Mouse (Mus musculus) gastrocnemius, postnatal 25 days (tissue): ENCODE measurements around the gene Add2. TPM values are rescaled to one million over a fixed set of nuclear protein-coding genes. Genes with fewer than 3 reads are reported as not detected.
A peak's percentile ranks its signal among the peaks of the same experiment; 100 is the strongest.

ENCODE experiments used
- DNase-seq: peaks from one replicate; pipeline ENCODE4 v3.0.0; 2022
- total RNA-seq, 2 experiments: library from RNA; stranded (reverse); gene quantifications; 1 replicate in 1 of 2; 2 replicates in 1 of 2; pipeline ENCODE4 v1.2.3; 2021

The Add2 gene
- total RNA-seq, 2 experiments from 2014 or later, result 0.10 to 0.13 TPM

DNA sequence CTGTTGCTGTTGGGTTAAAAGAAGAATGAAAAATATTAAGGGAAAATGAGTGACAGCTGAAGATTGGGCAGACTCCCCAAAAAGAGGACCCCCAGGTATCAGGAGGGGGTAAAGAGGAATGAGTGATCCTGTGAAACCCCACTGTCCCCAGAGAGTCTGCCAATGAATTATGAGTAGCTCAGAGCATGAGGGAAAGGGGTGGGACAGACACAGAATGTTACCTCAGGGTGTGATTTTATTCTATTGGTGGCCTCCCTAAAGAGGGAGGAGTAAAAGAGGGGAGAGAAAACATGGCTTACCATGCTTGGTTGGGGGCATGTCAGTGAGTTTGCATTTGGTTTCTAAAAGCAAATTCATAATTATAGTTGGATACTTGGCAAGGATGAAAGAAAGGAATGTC lies 50.8 kb downstream of the Add2 start:
- no peak for DNase-seq

DNA sequence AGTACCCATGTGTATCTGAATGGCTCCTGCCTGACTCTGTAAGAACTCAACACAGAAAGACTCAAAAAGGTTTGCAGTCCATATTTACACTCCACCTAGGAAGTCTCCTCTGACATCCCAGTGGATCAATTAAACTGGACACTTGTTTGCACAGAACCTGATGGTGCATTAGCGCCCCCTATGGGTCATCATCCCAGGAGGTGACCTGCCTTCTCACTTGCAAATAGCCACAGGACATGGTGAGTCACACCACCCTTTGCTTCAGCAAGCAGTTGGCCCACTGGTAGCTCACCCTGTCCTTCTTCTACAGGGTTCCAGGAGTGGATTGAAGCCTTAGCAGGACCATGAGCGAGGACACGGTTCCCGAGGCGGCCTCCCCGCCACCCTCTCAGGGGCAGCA lies 57.0 kb downstream of the Add2 start:
- no peak for DNase-seq

DNA sequence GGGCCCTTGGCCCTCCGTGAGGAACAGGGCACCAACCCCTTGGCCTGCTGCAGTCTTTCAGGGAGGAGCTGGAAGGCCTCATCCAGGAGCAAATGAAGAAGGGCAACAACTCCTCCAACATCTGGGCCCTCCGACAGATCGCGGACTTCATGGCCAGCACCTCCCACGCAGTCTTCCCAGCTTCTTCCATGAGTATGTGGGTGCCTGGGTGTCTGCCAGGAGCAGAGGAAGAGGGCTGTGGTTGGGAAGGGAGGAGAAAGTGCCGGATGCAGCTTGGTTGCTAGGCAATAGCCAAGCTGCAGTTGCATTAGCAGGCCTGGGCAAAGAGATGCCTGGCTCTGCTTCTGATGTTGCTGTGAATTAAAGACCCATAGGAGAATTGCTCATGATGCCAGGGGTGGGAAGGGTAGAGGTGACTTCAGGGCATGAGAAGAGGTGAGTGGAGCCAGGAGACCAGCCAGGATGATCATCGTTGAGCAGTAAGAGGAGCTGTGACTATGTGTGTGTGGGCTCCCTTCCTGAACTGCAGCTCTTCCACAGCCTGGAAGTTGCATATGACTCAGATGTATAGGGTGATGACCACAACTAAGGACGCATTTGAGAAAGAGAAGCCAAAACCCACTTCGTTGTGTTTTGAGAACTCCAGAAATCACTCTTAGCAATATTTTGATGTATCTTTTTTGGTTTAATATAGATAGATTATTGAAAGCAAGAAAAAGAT lies 58.5 kb downstream of the Add2 start:
- peak; percentile 30 for DNase-seq

DNA sequence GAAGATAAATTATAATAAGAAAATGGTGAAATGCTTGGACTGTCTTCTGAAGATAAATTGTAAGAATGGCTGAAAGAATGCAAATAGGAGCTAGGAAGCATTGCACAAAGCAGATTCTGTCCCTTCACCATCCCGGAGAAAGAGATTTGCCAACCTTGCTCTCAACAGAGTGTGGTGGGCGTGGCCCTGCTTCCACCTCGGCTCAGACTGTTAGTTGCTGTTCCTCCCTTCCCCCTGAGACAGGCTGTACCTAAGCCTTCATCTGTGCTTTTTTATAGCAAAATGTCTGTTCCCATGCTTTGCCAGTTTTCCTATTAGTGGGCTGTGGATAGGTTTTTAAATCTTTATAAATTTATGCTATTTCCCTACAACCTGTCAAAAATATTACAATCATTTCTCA lies 59.3 kb downstream of the Add2 start:
- DNase-seq, result no peak

DNA sequence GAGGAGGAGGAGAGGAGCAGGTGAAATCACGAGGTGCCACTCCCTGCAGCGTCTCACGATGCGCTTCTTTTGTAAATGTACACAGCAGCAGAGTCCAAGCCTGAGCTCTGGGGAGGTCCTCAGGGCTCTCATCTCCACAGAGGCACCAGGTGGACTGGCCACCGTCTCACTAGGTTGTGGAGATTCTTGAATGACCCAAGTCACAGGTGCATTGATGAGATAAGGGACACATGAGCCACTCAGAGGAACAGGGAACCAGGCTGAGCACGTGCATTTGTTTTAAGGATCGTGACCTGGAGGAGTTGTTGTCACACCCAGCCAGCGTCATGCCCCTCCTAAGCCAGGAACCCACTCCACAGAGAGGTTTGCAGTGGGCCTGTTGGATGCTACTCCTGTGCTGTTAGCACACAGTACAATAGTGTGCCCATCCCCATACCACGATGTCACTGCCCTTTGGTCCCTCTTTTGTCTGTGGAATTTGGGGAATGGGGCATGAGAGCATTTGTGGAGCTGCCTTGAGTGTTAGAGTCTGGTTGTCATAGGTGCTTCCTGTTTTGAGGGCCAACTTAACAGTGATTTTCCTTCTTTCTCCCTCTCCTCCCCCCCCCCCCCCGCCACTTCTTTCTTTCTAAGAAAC lies 65.8 kb downstream of the Add2 start:
- DNase-seq, result no peak

DNA sequence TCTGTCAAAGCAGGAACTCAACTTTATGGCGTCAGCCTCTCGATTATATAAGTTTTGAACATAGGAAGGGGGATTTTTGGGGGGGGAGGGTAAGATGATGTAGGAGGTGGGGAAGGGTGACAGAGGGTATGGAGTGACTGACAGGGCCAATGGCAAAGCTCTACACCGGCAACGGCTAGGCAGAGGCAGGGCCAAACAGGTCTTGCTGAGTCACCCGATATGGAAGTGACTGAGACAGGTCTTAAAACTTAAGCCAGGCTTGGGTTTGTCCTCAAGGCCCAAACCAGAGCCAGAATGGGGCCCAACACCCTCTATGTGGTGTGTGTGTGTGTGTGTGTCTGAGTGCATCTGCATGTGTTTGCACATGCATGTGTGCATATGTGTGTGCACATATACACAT lies 67.0 kb downstream of the Add2 start:
- no peak for DNase-seq

DNA sequence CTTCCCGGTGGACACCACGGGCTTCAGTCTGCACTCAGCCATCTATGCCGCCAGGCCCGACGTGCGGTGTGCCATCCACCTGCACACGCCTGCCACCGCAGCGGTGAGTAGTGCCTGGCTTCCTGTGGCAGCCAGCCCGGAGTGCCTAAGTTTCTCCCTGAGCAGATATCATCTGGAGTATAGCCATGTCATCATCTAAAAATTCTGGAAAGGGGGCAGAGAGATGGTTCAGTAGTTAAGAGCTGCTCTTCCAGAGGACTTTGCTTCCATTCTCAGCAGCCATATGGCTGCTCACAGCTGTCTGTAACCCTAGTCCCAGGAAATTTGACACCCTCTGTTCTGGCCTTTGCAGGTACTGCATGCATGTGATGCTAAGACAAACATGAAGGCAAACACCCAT lies 68.3 kb downstream of the Add2 start:
- no peak for DNase-seq

DNA sequence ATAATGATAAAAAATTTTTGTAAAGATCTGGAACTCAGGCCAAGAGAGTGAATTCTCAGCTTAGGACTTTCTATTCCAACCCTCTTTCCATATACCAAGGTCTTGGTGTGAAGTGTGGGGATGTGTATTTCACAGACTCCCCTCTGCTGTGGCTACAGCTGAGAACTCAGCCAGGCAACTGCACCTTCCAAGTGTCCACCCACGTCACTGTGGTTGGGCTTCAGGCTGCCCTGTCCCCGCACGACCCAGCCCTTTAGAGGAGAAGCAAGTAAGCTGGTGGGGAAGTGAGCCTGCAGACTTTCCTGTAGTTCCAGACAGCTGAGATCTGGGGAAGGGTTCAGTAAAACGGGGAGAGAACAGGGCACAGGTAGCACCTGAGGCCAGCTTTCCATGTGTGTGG lies 68.7 kb downstream of the Add2 start:
- no peak for DNase-seq

DNA sequence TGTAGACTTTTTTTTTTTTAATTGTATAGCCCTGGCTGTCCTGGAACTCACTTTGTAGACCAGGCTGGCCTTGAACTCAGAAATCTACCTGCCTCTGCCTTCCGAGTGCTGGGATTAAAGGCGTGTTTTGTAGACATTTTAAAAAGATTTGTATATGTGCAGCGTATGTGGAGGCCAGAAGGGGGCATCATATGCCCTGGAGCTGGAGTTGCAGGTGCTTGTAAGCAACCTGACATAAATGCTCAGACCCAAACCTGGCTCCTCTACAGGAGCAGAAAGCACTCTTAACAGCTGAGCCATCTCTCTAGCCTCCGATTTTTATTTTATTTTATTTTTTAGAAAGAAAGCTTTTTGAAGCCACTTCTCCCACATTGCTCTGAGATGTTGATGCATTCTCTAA lies 70.5 kb downstream of the Add2 start:
- DNase-seq, result no peak

DNA sequence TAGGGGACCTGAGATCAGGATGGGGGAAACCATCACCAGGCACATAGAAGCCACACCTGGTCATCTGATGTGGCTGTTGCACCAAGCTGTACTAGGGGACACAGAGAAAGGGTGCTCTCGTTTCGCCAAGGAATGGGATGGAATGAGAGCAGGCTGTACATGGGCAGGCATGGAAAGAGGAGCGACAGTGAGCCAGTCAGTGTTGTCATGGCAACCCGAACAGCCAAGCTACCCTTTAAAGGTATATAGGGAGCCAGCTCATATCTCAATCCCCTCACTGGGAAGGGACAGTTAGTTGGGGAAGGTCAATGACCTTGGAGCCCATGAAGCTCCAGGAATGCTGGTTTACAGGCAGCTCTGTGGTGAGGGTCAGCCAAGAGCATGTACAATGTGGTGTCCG lies 73.0 kb downstream of the Add2 start:
- DNase-seq, result no peak

DNA sequence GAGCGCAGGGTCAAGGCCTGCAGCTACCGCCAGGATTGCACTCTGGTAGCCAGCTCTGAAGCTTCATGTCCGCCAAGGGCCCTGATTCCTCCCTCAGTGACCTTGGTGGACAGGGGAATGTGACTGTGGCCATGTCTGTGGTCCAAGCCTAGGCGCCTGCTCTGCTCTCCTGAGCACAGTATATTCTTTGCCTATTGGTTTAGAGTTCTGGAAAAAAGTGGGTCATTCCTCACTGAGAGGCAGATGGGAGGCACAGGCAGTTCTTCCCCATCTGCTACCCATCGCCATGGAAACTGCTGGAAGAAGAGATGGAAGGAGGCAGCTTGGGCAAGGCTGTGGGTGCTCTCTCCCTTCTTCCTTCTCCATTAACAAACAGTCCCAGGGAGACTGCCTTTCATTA lies 74.4 kb downstream of the Add2 start:
- no peak for DNase-seq

DNA sequence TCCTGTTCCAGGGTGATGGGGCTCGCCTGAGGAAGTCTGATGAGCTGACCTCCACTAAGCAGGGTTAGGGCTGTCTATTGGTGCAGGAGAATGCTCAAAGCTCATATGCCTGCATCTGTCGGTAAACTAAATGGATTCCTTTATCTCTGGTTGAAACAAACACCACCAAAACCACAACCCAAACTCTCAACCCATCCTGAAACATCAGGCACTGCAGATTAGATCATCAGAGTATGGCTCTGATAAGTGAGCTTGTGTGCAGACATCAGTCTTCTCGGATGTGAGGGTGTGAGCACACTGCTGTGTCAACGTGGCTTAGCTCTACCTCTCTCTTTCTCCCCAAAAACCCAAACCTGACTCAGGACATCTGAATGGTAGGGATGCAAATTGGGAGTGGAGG lies 75.1 kb downstream of the Add2 start:
- no peak for DNase-seq

DNA sequence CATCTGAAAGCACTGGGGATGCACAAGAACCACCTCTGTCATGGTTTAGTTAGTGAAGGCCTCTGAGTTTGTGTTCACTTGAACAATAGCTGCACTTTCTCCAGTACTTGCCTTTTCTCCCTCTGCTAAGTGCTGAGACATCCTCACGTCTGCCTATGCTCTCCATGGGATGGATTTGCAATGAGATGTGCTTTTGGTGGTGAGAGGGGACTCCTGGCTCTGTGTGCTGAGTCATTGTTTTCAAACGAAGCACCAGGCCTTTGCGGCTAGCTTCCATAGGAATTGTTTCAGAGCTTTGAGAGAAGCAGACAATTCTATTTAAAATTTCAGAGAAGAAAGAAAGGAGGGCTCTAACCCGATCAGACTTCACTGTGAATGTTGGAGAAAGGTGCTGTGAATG lies 76.2 kb downstream of the Add2 start:
- no peak for DNase-seq

DNA sequence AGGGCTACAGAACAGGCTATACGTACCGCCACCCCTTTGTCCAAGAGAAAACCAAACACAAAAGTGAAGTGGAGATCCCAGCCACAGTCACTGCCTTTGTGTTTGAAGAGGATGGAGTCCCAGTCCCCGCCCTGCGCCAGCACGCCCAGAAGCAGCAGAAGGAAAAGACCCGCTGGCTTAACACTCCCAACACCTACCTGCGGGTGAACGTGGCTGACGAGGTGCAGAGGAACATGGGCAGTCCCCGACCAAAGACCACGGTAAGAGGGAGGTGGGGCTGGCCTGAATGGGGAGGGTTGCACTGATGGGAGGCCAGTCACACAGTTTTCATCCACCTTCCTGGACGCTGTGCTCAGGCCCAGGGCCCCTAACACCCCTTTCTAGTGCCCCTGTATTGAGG lies 77.6 kb downstream of the Add2 start:
- DNase-seq, result no peak

DNA sequence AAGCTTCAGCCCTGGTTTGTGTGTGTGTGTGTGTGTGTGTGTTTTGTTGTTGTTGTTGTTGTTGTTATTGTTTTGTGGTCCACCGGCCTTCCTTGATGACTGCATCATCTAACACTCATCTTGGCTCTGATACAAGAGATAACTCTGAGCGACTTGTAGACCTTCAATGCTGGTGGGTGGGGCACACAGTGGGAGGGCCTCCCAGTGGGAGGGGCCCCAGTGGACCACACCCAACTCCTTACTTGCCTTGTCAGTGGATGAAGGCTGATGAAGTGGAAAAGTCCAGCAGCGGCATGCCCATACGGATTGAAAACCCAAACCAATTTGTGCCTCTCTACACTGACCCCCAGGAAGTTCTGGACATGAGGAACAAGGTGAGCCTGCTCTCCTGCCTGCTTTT lies 78.6 kb downstream of the Add2 start:
- no peak for DNase-seq

DNA sequence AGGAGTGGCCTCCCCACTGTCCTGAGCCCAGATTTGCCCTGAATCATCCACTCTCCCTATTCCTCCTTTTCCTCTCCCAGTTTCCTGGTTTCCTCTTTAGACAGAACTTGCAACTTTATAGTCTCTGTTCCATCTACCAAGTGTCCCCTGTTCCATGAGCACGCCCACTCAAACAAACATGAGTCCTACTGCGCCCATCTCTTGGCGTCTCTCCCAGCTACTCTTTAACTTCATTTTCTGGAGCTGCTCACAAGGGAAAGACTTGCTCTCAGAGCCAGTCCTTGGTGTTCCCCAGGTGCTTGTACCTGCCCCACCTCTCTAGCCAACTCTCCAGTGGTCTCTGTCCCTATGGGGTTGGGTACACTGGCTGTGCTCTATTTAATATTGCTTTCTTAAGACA lies 87.4 kb downstream of the Add2 start:
- DNase-seq, result no peak

DNA sequence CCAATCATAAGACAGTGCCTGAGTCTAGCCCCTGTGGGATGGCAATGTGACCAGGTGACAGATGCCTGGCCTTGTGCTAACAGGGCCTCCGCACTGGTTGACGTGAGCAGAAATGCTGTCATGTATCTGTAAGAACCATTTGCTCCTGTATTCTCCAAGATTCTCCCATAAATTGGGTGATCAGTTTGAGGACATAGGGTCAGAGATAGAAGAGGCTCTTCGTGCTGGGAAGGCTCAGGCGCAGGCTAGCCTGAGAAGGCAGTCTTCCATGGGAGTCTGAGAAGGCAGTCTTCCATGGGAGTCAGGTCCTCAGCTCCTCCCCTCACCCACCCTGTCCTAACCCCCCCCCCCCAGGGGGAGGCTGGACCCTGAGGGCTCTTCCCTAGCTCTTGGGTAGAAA lies 94.6 kb downstream of the Add2 start:
- no peak for DNase-seq

DNA sequence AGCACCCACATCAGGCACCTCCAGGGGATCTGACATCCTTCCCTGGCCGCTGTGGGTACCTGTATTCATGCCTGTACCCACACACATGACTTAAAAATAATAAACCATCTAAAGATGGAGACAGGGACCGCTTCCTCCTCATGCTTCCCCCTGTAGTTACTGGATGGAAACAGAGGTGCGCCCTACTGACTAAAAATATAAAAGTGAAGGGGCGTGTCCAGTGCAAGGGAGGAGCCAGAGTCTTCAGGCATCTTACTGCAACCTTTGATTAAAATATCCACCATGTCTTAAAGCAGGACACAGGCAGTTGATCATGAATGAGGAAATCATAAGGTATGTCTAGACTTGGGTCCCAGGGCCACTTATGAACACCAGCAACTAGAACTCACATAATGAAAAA lies 97.3 kb downstream of the Add2 start:
- no peak for DNase-seq

DNA sequence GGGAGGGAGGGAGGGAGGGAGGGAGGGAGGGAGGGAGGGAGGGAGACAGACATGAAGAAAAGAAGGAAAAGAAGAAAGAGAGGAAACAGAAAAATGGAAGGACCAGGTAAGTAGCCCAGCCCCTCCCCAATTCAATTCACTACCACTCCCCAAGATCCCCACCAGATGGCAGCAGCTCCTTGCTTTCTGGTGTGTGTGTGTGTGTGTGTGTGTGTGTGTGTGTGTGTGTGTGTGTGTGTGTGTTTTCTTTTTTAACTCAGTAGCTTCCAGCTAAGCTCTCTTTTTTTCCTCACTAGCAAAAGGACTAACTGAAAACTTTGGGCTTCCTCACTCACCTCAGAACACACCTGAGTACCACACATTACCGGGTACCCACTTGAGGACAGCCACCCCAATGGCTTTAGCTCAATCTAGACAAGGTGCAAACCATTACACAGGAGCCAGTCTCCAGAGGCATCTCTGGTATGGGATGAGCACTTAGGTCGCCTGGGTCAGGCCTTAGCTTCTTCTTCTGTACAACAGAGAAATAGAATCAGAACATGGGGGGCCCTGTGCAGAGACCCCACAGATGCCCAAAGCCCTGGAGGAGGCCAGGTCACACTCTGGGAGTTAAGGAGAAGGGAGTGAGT lies 98.6 kb downstream of the Add2 start:
- no peak for DNase-seq

DNA sequence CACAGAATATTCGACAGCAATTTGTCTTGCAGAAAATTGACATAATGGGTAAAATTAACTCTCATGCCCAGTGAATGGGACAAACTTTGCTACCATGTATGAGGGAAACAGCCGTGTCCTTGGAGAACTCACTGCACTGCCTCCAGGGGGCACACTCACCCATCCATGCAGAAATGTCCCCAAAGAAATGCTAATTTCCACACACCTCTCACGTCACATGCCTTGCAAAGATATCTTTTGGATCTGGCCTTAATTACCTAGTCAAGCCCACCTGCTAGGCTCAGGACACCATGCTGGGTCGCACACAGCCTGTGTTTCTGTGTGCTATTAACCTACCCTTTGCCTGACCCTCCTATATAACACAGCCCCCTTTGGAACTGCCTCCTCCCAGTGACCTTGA lies 100.0 kb downstream of the Add2 start:
- DNase-seq, result no peak

DNA sequence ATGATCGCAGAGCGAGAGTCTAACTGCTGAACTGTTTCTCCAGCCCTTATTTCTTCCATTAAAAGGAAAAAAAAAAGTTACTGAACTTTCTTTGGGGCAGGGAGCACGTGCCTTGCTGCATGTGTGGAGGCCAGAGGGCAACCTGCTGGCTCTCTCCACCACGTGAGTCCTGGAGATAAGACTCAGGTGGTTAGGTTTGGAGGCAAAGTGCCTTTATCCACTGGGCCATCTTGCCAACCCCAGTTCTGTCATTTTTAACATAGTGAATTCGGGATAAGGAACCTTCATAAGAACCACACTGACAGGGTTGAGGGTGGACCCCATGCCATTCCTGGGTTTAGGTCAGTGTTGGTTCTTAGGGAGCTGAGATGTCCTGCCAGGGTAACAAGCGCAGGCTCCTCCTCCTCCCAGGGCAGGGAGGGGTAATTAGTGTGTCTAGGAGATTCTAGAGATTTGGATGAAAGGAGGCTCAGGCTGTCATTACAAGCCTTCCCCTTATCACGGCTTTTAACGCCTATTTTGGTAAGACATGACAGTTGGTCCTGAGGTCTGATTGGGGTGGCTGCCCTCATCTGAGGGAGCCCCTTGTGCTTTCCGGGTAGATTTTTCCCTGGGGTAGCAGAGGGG lies 101.5 kb downstream of the Add2 start:
- no peak for DNase-seq

DNA sequence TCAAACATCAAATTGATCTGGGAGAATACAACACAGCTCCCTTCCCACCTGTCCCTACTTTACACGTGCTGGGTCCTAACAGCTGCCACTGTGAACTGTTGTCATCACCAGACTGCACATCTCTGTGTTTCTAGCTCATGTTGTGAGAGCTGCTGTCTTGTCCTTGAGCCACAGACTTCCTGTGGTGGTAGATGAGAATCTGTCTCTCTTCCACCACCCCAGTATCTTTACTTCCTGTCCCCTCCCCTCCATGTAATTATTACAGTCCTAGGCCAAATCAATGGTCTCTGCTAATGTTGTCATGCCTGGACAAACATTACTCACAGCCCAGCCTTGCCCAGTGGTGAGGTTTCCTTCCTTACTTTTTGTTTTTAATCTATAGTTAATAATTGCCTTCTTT lies 105.4 kb downstream of the Add2 start:
- DNase-seq, result no peak

DNA sequence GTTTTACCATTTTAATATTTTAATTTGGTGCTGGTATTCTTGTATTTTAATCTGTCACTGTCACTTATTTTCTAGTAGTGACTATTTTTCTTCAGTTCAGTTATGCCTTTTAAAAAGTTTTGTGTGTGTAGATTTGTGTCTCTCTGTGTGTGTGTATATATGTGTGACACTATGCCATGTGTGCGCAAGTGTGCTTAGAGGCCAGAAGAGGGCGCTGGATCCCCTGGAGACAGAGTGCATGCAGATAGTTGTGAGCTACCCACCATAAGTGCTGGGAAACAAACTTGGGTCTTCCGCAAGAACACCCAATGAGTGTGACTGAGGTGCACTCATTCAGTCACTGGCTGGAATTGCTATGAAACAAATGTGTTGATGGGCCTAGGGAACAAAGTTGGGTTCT lies 107.7 kb downstream of the Add2 start:
- DNase-seq, result no peak

DNA sequence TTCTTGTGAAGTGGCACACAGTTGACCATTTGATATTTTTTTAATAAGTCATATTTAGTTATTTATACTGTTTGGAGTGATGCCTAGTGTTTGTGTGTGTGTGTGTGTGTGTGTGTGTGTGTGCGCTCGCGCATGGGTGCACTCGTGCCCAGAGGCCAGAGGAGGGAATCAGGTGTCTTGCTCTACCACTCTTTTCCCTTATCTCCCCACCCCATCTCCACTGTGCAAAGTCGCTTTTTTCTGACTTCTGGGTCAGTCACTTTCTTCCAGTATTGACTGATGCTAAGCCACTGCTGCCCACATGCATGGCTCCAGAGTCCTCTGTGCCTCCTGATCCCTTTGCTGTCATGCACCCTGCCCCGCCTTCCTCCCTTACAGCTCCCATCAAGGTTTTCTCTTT lies 112.8 kb downstream of the Add2 start:
- no peak for DNase-seq
